Mouse (Mus musculus): ENCODE measurements around the gene Gtf2h3.
"Not testable (repeated sequence)": the region's sequence is repeated elsewhere in the genome, so short reads cannot be mapped to it uniquely, and the experiment has no call there.

Gtf2h3 gene

DNA sequence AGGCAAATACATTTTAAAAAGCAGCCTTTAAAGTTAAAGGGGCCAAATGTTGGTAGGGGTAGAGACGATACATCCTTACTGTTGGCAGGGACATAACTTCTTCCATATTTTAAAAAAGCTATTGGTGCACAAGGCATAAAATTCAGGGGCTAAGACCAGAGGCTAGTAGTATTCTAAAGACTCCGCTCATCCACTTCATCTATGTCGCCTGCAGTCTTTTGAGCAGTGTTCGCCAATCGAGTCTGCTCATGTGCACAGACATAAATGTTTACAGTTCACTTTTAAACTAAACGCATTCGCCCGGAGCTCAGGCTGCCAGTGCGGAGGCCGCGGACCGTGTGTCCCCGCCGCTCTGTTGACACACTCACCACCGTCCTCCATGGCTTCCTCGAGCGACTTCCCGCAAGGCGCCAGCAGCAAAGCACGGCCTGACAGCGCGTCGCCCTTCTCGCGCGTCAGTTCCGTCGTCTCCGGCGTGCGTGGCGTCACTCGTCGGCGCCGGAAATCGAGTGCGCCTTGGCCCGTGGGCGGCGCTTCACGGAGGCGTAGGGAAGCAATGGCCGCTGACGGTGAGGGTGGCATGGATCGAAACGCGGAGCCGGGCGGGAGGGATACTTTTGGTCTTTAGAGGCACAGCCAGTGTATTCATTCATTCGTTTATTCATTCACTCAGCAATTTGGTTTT lies at the start of gene Gtf2h3, which contains the start of gene Eif2b1:
Gtf2h3 (plus strand) TSS at position 508 of the 685 bp plus-strand sequence.
Eif2b1 (minus strand) TSS at position 499 of the 685 bp plus-strand sequence.
- peak; percentile 95 for DNase-seq

DNA sequence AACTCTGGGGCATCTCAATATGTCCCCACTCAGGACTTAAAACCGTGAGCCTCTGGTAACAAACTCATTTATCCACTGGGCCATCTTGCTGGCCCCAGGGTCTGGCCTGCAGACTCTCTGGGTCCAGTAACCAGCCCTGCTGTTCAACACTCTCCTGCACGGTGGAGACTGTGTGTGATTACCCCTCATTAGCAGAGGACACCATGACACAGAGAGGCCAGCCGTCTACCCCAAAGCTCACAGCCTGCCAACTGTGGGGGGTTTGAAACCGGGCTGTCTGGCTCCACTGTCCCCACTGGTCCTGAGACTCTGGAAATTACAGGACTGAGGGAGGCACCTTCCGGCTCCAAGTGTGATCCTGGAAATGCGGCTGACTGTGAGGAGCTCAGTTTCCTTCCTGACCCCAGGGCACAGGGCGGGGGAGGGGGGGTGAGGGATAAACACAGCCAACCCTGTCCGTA lies 49.7 kb upstream of the Gtf2h3 start:
- DNase-seq, result peak; percentile 63

DNA sequence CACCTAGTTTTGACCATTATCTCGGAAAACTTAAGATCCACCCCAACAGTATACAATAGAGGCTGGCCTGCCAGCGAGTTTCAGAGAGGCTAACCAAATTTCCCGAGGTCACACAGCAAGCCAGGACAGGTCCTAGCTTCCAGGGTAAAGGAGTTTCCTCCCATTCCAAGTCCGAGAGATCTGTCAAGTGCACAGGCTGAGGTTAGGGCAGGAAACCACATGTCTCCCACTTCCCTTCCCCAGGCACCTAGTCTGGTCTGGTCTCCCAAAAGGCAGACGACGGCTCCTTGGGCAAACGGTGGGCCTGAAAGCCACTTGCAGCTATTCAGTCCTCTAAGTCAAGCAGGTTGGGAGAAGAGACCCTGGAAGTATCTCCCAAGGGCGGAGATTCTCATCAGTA lies 49.2 kb upstream of the Gtf2h3 start:
- DNase-seq, result peak; percentile 41

DNA sequence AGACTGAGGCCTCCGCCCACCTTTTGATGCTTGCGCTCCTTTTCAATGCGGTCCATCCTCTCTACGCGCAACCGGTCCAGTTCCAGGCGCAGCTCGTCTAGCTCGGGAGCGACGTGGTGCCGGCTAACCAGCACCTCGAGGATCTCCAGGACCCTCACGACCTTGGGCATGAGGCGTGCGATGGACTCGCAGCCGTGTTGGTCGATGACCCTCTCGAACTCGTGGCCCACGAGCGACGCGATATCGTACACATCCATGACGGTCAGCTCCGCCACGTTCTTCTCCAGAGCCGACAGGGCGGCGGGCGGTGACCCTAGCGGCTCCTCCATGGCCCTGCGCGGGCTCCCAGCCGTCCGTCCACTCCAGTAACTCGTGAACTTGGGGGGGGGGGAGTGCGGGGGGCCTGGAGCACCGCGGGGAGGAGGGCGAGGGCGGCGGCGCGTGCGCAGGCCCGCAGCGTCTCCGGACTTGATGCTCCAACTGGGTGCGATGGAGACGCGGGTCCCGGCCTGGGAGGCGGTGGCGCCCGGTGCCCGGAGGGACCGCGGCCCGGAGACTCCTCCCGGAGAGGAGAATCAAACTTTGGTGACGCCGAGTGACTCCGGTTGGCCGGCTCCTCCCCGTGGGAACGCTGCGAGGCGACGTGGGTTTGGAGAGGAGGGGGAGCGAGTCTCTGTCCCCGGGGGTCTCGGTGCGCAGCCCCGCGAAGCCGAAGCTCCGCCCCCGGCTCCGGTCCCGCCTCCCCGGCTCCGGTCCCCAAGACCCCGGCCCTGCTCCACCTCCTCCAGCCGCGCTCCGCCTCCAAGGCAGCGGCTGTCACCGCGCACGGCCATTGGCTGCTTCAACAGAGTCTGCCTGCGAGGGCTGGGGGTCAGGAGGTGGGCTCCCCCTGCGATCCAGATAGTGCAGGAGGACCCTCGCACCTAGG lies 48.0 kb upstream of the Gtf2h3 start, which contains the start of gene Rilpl1:
Rilpl1 (minus strand) TSS at position 737 of the 928 bp plus-strand sequence.
- peak; percentile 91 for DNase-seq

DNA sequence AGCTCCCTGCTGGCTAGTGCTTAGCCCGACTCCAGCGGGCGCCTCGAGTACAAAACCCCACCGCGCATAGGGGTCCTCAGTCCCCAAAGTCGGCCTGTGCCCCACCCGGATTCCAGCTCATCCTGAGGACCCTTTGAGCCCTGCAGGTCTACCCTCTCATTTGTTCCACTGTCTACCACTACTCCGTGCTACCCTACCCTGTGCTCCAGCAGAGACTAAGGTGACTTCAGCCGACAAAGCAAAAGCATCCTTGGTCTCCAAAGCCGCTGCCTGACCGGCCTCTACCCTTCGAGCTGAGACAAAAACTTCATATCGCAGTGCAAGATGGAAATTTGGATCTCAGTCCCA lies 47.4 kb upstream of the Gtf2h3 start:
- no peak for DNase-seq

DNA sequence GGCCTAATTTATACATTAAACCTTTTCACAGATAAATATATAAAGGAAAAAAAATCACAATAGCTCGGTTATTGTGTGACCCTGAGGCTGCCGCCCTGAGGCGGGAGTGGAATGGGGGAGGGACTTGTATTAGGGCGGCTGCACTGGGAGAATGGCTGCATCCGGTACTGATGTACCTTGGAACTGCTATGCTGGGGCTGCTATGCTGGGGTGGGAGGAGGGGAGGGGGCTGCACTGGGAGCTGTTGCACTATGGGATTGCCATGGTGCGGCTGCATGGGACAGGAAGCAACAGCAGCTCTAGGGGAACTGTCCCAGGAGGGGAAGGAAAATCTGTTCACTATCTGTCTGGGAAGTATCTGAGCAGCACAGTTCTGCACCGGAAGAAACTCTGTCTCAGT lies 46.5 kb upstream of the Gtf2h3 start:
- DNase-seq, result peak; percentile 49

DNA sequence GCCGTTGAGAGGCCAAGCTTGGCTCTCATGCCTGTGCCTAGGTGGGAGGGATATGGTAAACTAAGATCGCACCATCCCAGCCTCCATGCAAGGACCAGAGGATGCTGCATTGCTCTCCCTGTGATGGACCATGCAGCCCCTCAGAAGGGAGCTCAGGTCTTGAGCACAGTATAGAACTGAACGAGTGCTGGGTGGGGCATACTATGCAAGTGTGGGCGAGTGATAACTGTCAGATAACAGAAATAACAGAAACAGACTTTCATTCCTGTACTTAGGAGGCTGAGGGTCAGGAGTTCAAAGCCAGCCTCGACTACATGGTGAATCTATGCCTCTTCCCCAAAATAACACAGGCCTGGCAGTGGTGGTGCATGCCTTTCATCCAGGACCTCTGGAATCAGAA lies 43.9 kb upstream of the Gtf2h3 start:
- DNase-seq, result no peak

DNA sequence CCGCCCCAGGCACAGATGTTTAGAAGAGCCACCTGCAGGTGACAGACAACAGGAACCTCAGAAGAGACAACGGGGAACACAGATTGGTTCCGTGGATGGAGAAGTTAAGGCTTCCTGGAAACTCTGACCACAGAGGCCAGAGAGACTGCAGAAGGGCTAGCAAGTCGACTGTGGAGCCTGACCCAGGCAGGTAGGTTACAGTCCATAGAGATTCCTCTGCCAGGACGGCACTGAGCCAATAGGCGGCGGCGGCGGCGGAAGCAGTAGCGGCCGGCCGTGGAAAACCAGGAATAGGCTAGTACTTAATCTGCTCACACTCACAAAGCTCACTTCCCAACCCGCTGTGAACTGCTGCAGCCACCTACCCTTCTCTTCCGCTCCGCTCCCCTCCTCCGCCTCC lies 42.2 kb upstream of the Gtf2h3 start:
- peak; percentile 84 for DNase-seq

DNA sequence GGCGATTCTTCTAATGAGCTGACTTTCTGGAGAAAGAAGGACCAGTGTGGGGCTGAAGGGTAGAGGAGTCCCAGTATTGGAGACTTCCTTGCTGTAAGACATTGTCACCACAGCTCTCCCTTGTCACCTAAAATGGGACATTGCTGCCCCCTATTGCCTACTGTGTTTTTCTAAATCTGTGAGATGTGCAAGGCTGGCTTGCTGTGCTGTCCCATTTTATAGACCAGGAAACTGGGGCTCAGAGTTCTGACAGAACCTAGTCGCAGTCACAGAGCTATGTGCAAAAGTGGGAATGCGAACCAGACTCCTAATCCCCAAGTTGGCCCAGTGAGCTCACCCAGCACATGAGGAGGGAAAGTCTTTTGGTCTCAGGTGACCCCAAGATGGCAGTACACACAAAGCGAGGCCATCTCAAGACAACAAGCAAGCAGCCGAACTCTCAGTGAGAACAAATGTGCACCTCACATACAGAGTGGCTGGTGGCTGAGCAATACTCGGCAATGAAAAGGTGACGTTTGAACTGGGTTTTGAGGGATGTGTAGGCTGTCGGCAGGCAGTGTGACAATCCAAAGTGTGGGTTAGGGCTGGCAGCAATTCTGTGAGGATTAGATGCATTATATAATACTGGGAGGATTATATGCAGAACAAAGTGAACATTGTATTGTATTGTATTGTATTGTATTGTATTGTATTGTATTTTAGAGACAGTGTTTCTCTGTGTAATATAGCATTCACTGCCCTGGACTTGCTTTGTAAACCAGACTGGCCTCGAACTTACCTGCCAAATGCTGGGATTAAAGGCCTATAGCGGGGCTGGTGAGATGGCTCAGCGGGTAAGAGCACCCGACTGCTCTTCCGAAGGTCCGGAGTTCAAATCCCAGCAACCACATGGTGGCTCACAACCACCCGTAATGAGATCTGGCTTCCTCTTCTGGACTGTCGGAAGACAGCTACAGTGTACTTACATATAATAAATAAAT lies 39.8 kb upstream of the Gtf2h3 start:
- DNase-seq, result peak; percentile 77

DNA sequence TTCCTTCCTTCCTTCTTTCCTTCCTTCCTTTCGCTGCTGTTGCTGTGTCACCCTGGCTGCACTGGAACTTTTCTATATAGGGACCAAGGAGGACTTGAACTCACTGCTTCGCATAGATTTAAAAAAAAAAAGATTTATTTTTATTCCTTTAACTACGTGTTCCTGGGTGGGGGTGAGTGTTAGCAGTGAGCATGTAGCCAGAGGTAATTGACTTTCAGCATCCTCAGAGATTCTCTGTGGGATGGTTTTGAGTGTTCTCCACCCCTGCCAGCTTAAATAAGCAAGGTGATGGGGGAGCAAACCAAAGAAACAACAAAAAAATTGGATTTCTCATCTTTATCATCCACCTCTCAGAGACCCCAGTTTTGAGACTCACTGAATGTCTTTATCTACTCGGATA lies 39.0 kb upstream of the Gtf2h3 start:
- DNase-seq, result no peak

DNA sequence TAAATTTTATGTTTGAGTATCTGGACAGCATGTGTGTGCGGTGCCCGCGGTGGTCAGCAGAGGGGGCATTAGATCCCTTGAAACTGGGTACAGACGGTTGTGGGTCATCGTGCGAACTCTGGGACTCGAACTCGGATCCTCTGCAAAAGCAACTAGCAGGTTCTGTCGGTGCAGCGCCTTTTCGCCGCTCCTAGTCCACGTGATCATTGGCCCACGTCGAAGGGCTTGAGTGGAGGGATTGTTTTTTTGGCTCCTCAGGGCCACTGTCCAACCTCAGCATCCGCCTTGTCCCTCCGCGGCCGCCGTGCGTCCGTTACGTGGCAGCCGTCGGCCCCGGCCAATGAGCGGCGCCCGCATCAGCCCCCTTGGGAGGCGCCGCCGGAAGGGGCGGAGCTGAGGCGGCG lies 38.6 kb upstream of the Gtf2h3 start, which contains the start of gene Tmed2:
Tmed2 (plus strand) TSS at position 313 of the 404 bp plus-strand sequence.
- DNase-seq, result peak; percentile 98

DNA sequence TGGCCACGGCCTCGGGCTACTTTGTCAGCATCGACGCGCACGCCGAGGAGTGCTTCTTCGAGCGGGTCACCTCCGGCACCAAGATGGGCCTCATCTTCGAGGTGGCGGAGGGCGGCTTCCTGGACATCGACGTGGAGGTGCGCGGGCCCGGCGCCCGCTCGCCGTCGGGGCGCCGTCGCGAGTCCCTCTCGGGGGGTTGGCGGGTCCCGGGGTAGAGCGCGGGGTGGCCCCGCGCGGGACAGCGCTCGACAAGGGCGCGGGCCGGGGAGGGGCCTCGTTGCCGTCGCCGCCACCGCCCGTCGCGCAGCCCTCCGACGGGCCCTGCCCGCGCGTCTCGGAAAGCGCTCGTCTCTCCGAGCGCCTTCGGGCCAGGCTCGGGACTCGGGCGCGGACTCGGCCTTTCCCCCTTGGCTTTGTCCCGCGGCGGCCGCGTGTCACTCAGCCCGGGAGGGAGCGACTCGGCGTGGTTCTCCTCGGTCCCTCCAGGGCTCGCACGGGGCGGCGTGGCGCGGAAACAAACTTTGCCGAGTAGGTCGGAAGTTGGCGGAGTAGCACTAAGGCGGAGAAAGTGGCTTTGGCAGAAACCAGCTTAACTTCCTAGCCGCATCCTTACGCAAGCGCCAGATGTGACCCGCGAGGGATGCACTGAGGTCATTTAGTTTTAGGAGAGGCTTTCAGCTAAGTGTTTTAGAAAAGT lies 37.9 kb upstream of the Gtf2h3 start:
- peak; percentile 89 for DNase-seq

DNA sequence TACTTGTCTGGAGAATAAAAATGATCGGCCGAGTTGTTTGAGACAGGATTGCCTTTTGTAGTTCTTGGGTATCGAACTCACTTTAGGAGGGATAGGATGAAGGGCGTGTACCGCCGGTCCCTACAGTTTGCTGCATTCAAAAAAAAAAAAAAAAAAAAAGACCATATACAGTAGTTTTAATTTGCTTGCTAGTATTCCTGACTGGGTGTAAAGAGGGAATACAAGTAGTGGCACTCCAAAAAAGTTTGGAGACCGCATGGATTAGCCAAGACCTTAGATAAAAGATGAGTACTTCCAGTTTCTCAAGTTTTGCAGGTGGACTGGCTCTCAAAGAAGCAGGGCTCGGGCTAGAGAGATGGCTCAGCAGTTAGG lies 37.4 kb upstream of the Gtf2h3 start:
- no peak for DNase-seq

DNA sequence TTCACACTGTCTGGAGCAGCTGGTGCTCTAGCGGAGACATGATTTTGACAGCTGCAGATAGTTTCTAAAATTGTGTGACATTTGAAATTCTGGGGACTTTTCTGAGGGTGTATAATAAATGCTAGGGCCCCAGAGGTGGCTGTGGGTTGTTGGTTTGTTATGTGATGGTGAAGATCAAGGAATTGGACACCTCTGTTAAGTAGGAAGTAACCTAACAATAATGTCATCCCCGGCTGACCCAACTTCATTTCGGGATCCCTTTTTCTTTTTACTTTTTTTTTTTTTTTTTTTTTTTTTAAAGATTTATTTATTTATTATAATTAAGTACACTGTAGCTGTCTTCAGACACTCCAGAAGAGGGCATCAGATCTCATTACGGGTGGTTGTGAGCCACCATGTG lies 28.2 kb upstream of the Gtf2h3 start:
- not testable (repeated sequence) for DNase-seq

DNA sequence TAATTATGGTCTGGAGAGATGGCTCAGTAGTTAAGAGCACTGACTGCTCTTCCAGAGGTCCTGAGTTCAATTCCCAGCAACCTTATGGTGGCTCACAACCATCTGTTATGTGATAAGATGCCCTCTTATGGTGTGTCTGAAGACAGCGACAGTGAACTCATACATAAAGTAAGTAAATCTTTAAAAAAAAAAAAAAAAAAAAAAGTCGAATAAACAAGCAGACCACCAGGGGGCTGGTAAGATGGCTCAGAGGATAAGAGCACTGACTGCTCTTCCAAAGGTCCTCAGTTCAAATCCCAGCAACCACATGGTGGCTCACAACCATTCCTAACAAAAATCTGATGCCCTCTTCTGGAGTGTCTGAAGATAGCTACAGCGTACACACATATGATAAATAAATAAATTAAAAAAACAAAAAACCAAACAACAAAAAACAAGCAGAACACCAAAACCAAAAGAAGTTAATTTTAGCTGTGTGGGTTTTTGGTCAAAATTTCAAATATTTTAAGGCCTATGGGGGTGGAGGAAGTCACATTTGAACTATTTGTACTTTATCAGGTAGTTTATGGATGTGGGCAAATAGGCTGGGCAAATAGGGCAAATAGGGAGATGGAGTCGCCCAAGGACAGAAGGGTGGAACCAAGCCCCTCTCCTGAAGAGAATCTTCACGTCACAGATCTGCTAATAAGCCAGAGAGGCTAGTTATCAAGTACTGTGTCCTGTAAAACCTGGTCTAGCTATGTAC lies 27.4 kb upstream of the Gtf2h3 start:
- DNase-seq, result not testable (repeated sequence)

DNA sequence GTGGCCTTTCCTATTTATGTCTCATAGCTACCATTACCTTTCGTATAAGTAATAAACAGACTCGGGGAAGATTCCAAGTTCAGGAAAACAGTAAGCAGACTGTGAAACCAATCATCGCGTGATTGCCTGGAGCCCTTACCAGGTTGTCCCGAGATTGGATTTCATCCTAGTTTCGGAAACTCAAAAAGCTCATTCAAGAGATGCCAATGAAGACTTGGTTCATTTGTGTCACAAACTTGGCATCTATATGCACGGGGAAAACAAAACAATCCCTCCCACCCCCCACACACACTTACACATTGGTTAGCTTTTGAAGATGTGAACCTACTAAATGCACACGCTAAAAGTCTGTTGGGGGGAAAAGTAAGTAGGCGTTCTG lies 26.9 kb upstream of the Gtf2h3 start:
- DNase-seq, result no peak

DNA sequence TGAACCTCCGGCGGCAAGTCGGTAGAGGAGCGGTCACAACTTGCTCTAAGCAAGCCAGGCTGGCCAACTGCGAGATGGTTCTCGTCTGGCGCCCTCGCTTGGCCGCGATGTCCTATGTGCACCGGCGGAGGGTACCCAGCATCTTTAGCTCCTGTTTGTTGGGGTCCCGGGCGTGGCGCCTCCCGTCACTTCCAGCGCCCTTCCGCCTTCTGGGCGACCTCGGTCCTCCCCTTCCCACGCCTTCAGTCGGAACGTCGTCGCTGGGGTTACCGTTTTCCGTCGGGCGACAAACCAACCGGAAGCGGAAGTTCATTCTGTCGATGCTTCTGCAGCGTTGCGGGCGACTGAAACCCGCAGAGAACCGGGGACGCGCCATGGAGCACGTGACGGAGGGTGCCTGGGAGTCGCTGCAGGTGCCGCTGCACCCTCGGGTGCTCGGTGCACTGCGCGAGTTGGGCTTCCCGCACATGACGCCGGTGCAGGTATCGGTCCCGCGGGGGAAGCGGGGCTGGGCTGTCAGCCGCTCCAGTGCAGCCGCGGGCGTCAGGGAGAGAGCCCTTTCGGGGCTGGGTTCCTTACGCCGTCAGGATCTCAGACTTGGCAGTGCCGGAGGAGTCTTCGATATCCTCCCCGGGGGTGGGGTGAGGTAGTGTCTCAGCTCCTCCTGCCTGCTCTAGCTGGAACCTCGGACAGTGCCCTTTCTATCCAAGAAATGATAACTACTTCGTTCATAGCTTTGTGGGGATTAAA lies 26.2 kb upstream of the Gtf2h3 start, which contains the start of gene Ddx55:
Ddx55 (plus strand) TSS at position 307 of the 750 bp plus-strand sequence.
- DNase-seq, result peak; percentile 91

DNA sequence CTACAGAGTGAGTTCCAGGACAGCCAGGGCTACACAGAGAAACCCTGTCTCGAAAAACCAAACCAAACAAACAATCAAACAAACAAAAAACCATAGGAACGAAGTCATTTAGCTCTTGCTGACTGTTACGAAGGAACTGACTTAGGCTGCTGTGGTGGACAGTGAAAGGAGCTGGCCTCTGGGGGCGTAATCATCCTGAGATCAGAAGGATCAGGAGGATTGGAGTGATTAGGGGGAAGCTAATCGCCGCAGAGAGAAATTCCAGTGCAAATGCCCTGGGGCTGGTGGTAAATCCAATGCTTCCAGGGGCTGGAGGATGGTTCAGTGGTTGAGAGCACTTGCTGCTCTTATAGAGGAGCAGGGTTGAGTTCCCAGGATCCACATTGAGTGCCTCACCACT lies 25.3 kb upstream of the Gtf2h3 start:
- no peak for DNase-seq

DNA sequence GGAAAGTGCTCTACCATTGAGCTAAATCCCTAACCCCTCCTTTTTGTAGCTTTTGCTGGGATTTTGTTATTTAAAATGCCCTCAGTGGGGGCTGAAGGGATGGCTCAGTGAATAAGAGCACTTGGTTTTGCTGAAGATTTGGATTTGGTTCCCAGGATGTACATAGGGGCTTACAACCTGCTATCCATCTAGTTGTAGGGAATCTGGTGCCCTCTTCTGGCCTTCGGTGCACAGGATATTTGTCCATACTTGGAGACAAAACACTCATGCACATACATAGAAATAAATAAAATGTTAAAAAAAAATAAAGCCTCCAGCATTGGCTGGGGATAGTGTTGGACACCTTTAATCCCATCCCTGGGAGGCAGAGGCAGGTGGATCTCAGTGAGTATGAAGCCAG lies 23.8 kb upstream of the Gtf2h3 start:
- DNase-seq, result peak; percentile 39

DNA sequence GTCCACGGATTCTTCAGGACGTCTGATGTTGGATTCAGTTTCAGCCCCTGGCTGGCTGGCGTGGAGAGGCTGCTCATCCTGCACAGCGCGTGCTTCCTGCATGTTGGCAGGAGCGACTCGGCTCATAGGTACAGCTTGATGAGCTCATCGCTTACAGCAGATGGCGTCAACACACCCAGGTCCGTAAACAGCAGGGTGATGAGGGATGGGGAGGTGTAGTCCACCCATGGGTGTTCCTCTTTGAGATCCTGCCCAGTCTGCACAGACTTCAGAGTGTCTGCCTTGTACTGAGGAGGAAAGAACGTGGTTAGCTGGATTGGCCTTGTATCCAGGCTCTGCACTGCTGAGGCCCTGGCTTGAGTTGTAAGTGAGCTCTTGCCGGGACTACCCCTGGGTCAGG lies 7.9 kb upstream of the Gtf2h3 start:
- DNase-seq, result no peak
